Mouse (Mus musculus) hindbrain, embryonic 12.5 days (tissue): ENCODE data around the gene Hnrnph1. TPM values are rescaled to one million over a fixed set of nuclear protein-coding genes. Genes with fewer than 3 reads are reported as not detected.

ENCODE experiments used
- ATAC-seq: fragments of 200-750 bp; cut with Nextera tagmentation; 2 replicates; pipeline ENCODE4 v1.8.0; 2017; ENCODE audit warnings: moderate TSS enrichment; ENCODE audit not compliant: low FRiP score
- H3K27ac ChIP-seq: fragments of 300-500 bp; sonication (generic); 2 replicates; pipeline ENCODE4 v1.5.1; 2016; ENCODE audit warnings: mild to moderate bottlenecking
- H3K27me3 ChIP-seq: fragments of 300-500 bp; sonication (generic); 2 replicates; pipeline ENCODE4 v1.6.1; 2016; ENCODE audit warnings: mild to moderate bottlenecking
- H3K36me3 ChIP-seq: fragments of 300-500 bp; sonication (generic); 2 replicates; pipeline ENCODE4 v1.6.1; 2016; ENCODE audit warnings: mild to moderate bottlenecking
- H3K4me1 ChIP-seq: fragments of 300-500 bp; sonication (generic); 2 replicates; pipeline ENCODE4 v1.6.1; 2016
- H3K4me2 ChIP-seq: fragments of 300-500 bp; sonication (generic); replicated peaks from 2 replicates; pipeline ENCODE4 v1.6.1; 2016; ENCODE audit warnings: mild to moderate bottlenecking
- H3K4me3 ChIP-seq: fragments of 300-500 bp; sonication (generic); 2 replicates; pipeline ENCODE4 v1.5.1; 2016; ENCODE audit warnings: mild to moderate bottlenecking
- H3K9ac ChIP-seq: fragments of 300-500 bp; sonication (generic); 2 replicates; pipeline ENCODE4 v1.6.1; 2016; ENCODE audit warnings: mild to moderate bottlenecking, moderate library complexity
- H3K9me3 ChIP-seq: fragments of 300-500 bp; sonication (generic); replicated peaks from 2 replicates; pipeline ENCODE4 v1.6.1; 2016; ENCODE audit warnings: mild to moderate bottlenecking
- WGBS: fragments of 180-500 bp; shearing (Covaris S2); methylation state at CpG from one replicate; pipeline ENCODE4 v1.1.7; 2016; 5-methylcytosine and 5-hydroxymethylcytosine counted together
- polyA plus RNA-seq: library from polyadenylated mRNA; unstranded; fragments of >200 nt; fragmentation: Nextera tagmentation; extraction: Ambion mirVana; gene quantifications from 2 replicates; pipeline ENCODE4 v1.2.1, GENCODE M21; 2016

Gene Hnrnph1
- polyA plus RNA-seq, 1 experiment from 2014 or later: 641 TPM

GRCm38 (mm10) chr11:50393306-50393705 lies 16.5 kb downstream of the Hnrnph1 start:
- Histone ChIP-seq H3K4me1 (no peaks in the 10 kb centered on the region), H3K27me3 (no peaks in the 10 kb centered on the region), H3K9me3 (no peaks in the 10 kb centered on the region), H3K4me2 (no peak overlapping the region), H3K9ac (no peak overlapping the region), H3K36me3 (peaks cover 66% of the 10 kb centered on the region), H3K27ac (no peak overlapping the region), H3K4me3 (no peak overlapping the region)
- ATAC-seq: no peak
- WGBS: 85% methylated on average over 6 of the region's 6 CpGs

- Histone ChIP-seq H3K4me2 (no peak overlapping the region), H3K4me1 (no peaks in the 10 kb centered on the region), H3K27ac (no peak overlapping the region), H3K9ac (no peak overlapping the region), H3K36me3 (peaks cover 68% of the 10 kb centered on the region), H3K9me3 (no peaks in the 10 kb centered on the region), H3K27me3 (no peaks in the 10 kb centered on the region), H3K4me3 (no peak overlapping the region)
- 94% methylated on average over 7 of the region's 7 CpGs for WGBS
- no peak for ATAC-seq
Measured at GRCm38 (mm10) chr11:50394731-50395130, 17.9 kb downstream of the Hnrnph1 start.

GRCm38 (mm10) chr11:50396766-50397307 lies 20.0 kb downstream of the Hnrnph1 start:
- no peak for ATAC-seq
- Histone ChIP-seq H3K9ac (no peak overlapping the region), H3K4me2 (no peak overlapping the region), H3K4me3 (no peak overlapping the region), H3K4me1 (no peaks in the 10 kb centered on the region), H3K9me3 (no peaks in the 10 kb centered on the region), H3K36me3 (peaks cover 72% of the 10 kb centered on the region), H3K27me3 (no peaks in the 10 kb centered on the region), H3K27ac (no peak overlapping the region)
- WGBS: 75% methylated on average over 11 of the region's 11 CpGs

GRCm38 (mm10) chr11:50397316-50397715 lies 20.5 kb downstream of the Hnrnph1 start:
- H3K27ac ChIP-seq: no peak overlapping the region
- H3K9me3 ChIP-seq: no peaks in the 10 kb centered on the region
- no peak overlapping the region for H3K4me3 ChIP-seq
- H3K9ac ChIP-seq: no peak overlapping the region
- H3K4me1 ChIP-seq: no peaks in the 10 kb centered on the region
- H3K4me2 ChIP-seq: no peak overlapping the region
- no peaks in the 10 kb centered on the region for H3K27me3 ChIP-seq
- ATAC-seq: no peak
- WGBS: 83% methylated on average over 9 of the region's 9 CpGs
- peaks cover 76% of the 10 kb centered on the region for H3K36me3 ChIP-seq

GRCm38 (mm10) chr11:50398803-50399202 lies 22.0 kb downstream of the Hnrnph1 start:
- H3K9ac ChIP-seq: no peak overlapping the region
- no peaks in the 10 kb centered on the region for H3K27me3 ChIP-seq
- 93% methylated on average over 13 of the region's 13 CpGs for WGBS
- no peak for ATAC-seq
- peaks cover 81% of the 10 kb centered on the region for H3K36me3 ChIP-seq
- no peaks in the 10 kb centered on the region for H3K4me1 ChIP-seq
- H3K4me3 ChIP-seq: no peak overlapping the region
- no peaks in the 10 kb centered on the region for H3K9me3 ChIP-seq
- H3K4me2 ChIP-seq: no peak overlapping the region
- no peak overlapping the region for H3K27ac ChIP-seq

GRCm38 (mm10) chr11:50402481-50402880 lies 25.7 kb downstream of the Hnrnph1 start:
- no peak overlapping the region for H3K4me3 ChIP-seq
- H3K9me3 ChIP-seq: no peaks in the 10 kb centered on the region
- H3K4me1 ChIP-seq: no peaks in the 10 kb centered on the region
- no peaks in the 10 kb centered on the region for H3K27me3 ChIP-seq
- ATAC-seq: no peak
- 93% methylated on average over 3 of the region's 3 CpGs for WGBS
- H3K4me2 ChIP-seq: no peak overlapping the region
- no peak overlapping the region for H3K9ac ChIP-seq
- H3K27ac ChIP-seq: no peak overlapping the region
- peaks cover 73% of the 10 kb centered on the region for H3K36me3 ChIP-seq

- Histone ChIP-seq H3K4me3 (no peak overlapping the region), H3K4me2 (no peak overlapping the region), H3K27ac (no peak overlapping the region), H3K9me3 (no peaks in the 10 kb centered on the region), H3K4me1 (no peaks in the 10 kb centered on the region), H3K36me3 (peaks cover 65% of the 10 kb centered on the region), H3K9ac (no peak overlapping the region), H3K27me3 (no peaks in the 10 kb centered on the region)
- no peak for ATAC-seq
- 81% methylated on average over 10 of the region's 10 CpGs for WGBS
Measured at GRCm38 (mm10) chr11:50403367-50404014, 26.7 kb downstream of the Hnrnph1 start.

GRCm38 (mm10) chr11:50407235-50407634 lies 30.4 kb downstream of the Hnrnph1 start:
- H3K4me2 ChIP-seq: no peak overlapping the region
- WGBS: 67% methylated on average over 6 of the region's 6 CpGs
- H3K4me3 ChIP-seq: no peak overlapping the region
- H3K9me3 ChIP-seq: no peaks in the 10 kb centered on the region
- no peaks in the 10 kb centered on the region for H3K4me1 ChIP-seq
- peaks cover 60% of the 10 kb centered on the region for H3K36me3 ChIP-seq
- H3K9ac ChIP-seq: no peak overlapping the region
- H3K27ac ChIP-seq: no peak overlapping the region
- ATAC-seq: no peak
- H3K27me3 ChIP-seq: no peaks in the 10 kb centered on the region

- Histone ChIP-seq H3K27ac (no peak overlapping the region), H3K4me2 (no peak overlapping the region), H3K4me1 (no peaks in the 10 kb centered on the region), H3K9me3 (no peaks in the 10 kb centered on the region), H3K4me3 (no peak overlapping the region), H3K36me3 (peaks cover 59% of the 10 kb centered on the region), H3K27me3 (no peaks in the 10 kb centered on the region), H3K9ac (no peak overlapping the region)
- ATAC-seq: no peak
- WGBS: 92% methylated on average over 6 of the region's 6 CpGs
Measured at GRCm38 (mm10) chr11:50415563-50416241, 38.9 kb downstream of the Hnrnph1 start.

GRCm38 (mm10) chr11:50417856-50418255 lies 41.1 kb downstream of the Hnrnph1 start:
- peaks cover 50% of the 10 kb centered on the region for H3K36me3 ChIP-seq
- H3K9ac ChIP-seq: no peak overlapping the region
- no peak overlapping the region for H3K4me2 ChIP-seq
- 77% methylated on average over 2 of the region's 2 CpGs for WGBS
- no peaks in the 10 kb centered on the region for H3K27me3 ChIP-seq
- no peak overlapping the region for H3K4me3 ChIP-seq
- no peak for ATAC-seq
- peaks cover 10% of the 10 kb centered on the region for H3K4me1 ChIP-seq
- H3K27ac ChIP-seq: no peak overlapping the region
- no peaks in the 10 kb centered on the region for H3K9me3 ChIP-seq

- Histone ChIP-seq H3K4me1 (peaks cover 10% of the 10 kb centered on the region), H3K9ac (peak overlapping the region; percentile 59), H3K36me3 (peaks cover 24% of the 10 kb centered on the region), H3K27ac (peak overlapping the region; percentile 60; the same call in 1 of the 2 replicates), H3K4me2 (peak overlapping the region; percentile 69), H3K9me3 (no peaks in the 10 kb centered on the region), H3K4me3 (peak overlapping the region; percentile 38), H3K27me3 (no peaks in the 10 kb centered on the region)
- 48% methylated on average over 5 of the region's 5 CpGs for whole genome bisulfite sequencing
- ATAC-seq: peak; percentile 55
Measured at GRCm38 (mm10) chr11:50421461-50421860, 44.7 kb downstream of the Hnrnph1 start.

- Histone ChIP-seq H3K36me3 (peaks cover 17% of the 10 kb centered on the region), H3K9ac (peak overlapping the region; percentile 59), H3K4me2 (peak overlapping the region; percentile 69), H3K4me1 (peaks cover 10% of the 10 kb centered on the region), H3K4me3 (peak overlapping the region; percentile 38), H3K27ac (peak overlapping the region; percentile 86), H3K27me3 (no peaks in the 10 kb centered on the region), H3K9me3 (no peaks in the 10 kb centered on the region)
- ATAC-seq: peak; percentile 97
- 23% methylated on average over 22 of the region's 22 CpGs for WGBS
Measured at GRCm38 (mm10) chr11:50421934-50422780, 45.4 kb downstream of the Hnrnph1 start.
